Mouse (Mus musculus) kidney, postnatal 14 days (tissue): Measurements from ENCODE around the gene Srp72.
"Not testable (repeated sequence)": the region's sequence is repeated elsewhere in the genome, so short reads cannot be mapped to it uniquely, and the experiment has no call there.

Source experiments
- DNase-seq: peaks from one replicate; pipeline ENCODE4 v3.0.0; 2022; ENCODE audit warnings: mixed read lengths

Srp72 gene

DNA sequence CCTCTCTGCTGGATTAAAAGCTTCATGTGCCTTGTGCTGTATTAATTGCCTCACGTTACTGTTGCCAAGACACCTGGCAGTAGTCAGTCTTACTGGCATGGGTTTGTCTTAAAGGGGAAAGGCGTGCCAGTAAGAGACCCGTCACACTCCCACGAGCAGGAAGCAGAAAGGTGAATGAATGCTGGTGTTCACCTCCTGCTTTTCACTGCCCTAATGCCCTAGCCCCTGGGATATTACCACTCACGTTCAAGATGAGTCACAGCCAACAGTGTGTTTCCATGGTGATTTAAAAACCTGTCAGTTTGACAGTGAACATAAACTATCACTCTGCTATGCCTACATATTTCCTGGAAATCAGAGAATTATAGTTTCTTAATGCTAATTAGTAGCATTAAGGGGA, 5.2 kb upstream of the Srp72 start:
- no peak for DNase-seq

DNA sequence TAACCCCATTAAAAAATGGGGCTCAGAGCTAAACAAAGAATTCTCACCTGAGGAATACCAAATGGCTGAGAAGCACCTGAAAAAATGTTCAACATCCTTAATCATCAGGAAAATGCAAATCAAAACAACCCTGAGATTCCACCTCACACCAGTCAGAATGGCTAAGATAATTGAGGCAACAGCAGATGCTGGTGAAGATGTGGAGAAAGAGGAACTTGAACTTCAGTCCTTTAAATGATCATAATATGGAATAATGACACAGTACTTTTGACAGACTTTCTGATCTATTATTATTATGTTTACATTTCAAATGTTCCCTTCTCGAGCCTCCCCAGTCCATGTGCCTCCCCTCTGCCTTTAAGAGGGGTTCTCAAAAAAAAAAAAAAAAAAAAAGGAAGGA, 3.4 kb upstream of the Srp72 start:
- DNase-seq: not testable (repeated sequence)

DNA sequence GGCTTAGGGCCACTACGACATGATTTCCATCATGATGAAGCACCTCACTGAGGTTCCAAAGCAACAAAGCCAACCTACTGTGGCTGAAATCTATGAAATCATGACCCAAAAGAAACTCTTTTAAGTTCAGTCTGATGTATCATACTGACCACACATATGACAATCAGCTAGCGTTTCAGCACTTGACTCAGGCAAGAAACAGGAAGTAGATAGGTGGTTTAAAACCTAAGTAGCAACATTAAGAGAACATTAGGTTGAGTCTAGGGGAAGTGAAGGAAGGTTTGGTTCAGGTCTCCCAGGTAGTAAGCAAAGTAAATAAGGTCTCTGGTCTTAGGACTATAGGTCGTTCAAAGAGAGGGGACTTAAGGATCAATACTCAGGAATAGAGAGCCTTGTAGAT, 995 bp upstream of the Srp72 start:
- DNase-seq: no peak

DNA sequence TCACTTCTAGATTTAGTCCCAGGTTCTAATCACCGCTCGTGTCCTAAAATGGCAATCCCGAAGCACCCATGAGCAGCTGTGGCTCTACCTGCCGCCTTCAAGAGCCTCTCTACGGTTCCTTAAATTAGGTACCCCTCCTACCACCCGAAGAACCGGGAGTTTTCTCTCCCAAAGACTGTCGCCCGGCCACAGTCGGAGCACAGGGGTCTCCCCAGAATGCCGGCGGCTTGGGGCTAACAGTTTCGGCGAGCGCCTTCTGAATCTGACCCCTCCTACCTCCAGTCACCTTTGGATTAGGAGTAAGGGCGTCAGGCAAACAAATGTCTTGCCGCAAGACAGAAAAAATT, 303 bp upstream of the Srp72 start:
- DNase-seq: no peak

DNA sequence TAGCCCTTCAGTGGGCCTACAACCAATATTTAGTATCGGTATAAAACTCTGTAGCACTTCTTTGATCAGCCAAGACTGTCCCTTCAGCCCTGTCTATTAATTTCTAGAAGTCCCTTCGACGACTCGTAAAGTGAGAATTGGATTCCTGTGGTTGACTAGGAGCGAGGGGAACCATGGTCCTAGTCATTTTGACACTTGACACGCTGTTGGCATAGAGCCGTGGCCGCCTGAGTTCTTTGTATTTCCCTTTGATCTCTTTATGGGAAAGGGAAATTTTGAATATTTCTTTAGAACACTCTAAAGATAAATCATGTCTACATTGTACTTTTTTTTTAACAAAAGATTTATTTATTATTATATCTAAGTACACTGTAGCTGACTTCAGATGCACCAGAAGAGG, 1.3 kb downstream of the Srp72 start:
- peak; percentile 16 for DNase-seq

DNA sequence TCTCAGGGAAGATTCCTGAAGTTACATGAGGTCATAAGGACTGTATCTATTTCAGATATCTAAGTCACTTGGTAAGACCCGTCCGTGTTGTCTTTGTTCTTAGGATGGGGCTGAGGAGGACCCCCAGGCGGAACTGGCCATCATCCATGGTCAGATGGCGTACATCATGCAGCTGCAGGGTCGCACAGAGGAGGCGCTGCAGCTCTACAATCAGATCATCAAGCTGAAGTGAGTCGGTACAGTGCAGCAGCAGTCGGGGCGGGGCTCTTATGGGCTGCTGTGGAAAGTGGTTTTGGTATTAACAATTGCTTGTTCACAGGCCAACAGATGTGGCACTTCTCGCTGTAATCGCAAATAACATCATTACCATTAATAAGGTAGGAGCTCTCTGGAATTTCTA, 9.5 kb downstream of the Srp72 start:
- no peak for DNase-seq

DNA sequence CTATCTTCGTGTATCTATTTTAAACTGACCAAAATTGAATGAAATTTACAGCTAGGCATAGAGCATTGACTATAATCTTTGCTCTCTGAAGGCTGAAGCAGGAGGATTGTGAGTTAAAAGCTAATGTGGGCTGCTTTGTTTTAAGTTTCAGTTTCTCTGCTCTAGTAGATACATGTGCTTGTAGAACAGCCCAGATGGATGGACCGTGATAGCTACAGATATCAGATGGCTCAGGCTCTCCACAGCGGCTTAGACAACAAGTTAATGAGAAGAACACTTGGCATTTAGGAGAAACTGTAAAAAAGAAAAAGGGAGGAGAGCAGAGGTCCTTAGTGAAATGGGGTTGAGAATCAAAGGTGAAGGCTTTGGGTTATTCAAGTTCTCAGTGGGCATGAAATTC, 16.3 kb downstream of the Srp72 start:
- no peak for DNase-seq

DNA sequence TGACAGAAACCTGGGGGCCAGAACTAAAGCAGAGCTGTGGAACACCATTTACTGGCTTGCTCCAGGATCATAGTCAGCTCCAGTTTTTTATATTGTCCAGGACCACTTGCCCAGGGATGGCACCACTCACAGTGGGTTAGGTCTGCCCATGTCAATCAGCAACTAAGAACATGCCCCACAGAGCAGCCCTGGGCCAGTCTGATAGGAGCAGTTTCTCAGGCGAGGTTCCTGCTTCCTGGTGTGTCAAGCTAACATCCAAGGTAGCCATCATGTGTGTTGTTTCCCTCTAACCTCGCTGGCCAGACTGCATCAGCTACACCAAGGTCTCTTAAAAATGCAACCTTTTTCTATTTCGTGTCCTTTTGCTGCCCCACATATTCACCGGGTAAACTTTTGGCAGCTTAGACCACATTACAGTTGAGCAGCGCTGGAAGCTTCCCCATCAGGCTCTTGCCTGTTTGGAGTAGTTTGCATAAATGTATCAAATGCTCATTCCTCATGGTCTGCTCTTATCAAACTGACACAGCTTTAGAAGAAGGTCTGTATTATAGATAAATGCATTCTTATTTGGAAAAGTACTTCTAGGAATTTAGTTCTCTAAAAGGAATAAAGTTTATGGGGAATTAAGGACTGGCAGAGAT, 18.8 kb downstream of the Srp72 start:
- no peak for DNase-seq

DNA sequence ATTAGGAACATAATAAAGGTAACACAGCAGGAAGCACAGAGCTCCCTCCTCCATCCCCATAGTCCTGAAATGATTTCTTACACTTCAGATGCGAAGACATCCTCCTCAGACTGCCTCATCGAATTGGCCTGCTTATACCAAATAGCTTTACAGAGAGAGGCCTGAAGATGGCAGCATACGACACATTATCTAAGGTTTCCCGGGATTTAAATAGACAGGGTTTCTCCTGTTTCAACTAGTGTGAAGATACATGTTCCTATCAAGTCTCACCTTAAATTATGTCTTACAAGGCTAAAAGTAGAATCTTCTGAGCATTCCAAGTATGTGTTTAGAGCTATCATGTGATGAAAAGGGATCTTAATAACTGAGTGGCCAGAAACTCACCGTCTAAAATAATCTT, 23.9 kb downstream of the Srp72 start:
- no peak for DNase-seq

DNA sequence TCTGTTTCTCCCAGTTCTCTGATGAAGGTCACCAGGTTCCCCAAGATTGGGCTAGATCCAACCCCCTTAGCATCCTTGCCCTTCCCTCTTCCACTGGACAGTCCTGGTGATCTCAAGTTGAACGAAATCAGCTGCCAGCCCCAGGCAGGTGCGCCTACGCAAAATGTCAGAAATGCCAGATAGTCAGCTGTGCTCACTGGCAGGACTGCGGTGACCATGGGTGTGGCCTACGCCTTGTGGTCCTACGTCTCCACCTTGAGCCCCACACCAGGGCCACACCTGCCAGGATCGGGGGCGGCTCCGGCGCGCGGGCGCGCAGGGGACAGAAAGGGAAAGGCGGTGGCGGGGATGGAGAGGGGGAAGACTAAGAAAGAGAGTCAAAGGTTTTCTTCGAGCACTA, 26.7 kb downstream of the Srp72 start:
- no peak for DNase-seq

DNA sequence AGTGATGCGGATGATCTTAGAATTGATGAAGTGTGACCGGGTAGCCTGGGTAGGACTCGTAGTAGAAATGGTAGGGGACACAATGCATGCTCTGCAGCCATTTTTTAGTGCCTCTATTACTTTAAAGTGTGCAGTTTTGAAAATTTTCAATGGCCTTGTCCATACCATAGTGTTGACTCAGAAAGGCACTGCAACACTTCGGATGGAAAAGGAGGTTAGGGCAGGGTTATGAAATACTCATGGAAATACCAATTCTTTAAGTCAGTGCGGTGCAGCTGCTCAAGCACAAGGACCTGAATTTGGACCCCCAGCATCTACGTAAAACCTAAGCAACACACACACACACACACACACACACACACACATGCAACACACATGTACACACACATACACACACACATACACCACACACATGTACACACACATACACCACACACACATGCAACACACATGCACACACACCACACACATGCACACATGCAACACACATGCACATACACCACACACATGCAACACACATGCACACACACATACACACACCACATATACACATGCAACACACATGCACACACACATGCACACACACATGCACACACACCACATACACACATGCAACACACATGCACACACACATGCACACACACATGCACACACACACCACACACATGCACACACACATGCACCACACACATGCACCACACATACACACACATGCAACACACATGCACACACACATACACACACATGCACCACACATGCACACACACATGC, 29.8 kb downstream of the Srp72 start, which contains the start of gene Arl9:
Arl9 (plus strand) TSS at position 5 of the 771 bp plus-strand sequence.
- no peak for DNase-seq

DNA sequence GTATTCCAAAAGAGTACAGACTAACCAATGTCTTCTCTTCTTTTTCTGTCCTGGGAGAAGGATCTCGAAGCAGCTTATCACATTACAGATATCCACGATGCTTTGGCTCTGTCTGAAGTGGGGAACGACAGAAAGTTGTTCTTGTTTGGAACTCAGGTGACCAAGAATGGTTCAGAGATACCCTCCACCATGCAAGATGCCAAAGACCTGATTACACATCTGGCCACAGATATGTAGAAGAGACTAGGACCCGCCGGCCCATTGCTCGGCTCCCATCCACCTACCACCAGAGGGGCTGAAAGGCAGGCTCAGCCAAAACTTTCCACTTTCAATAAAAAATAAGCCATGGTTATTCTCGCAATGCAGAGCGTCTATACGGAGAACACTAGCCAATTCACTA, 35.9 kb downstream of the Srp72 start:
- DNase-seq: no peak

DNA sequence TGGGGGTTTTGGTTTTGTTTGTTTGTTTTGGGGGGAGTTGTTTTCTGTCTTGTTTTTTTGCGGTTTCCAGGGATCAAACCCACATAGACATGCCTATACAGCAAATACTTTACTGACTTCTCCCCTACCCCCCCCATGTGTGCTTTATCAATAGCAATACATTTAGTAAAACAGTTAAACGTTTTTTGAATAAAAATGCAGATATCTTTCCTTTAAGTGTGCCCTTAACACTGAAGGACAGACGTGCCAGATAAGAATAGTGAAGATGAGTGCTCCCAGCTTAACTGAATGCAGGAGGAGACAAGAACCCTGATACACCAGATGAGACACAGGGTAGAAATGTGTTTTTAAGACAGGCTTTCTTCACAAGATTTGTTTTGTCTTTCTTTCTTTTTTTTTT, 36.6 kb downstream of the Srp72 start:
- DNase-seq: no peak

DNA sequence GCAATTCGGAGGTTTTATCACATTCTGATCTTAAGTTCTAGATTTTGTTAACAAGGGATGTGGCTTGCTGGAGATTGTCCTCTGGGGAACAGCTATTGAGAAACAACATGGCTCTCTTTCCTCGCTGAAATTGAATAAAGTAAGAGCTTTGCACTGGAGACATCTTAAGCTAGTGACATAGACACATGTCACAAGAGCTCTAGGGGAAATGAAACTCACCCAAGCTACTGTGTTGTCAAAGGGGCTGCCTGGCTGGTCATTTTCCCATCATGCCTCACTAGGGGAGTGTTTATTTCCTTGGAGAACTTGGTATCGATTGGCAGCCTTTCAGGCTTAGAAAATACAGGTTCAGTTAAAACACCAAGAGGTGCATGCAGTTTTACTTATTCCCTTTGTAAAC, 38.7 kb downstream of the Srp72 start:
- DNase-seq: no peak

DNA sequence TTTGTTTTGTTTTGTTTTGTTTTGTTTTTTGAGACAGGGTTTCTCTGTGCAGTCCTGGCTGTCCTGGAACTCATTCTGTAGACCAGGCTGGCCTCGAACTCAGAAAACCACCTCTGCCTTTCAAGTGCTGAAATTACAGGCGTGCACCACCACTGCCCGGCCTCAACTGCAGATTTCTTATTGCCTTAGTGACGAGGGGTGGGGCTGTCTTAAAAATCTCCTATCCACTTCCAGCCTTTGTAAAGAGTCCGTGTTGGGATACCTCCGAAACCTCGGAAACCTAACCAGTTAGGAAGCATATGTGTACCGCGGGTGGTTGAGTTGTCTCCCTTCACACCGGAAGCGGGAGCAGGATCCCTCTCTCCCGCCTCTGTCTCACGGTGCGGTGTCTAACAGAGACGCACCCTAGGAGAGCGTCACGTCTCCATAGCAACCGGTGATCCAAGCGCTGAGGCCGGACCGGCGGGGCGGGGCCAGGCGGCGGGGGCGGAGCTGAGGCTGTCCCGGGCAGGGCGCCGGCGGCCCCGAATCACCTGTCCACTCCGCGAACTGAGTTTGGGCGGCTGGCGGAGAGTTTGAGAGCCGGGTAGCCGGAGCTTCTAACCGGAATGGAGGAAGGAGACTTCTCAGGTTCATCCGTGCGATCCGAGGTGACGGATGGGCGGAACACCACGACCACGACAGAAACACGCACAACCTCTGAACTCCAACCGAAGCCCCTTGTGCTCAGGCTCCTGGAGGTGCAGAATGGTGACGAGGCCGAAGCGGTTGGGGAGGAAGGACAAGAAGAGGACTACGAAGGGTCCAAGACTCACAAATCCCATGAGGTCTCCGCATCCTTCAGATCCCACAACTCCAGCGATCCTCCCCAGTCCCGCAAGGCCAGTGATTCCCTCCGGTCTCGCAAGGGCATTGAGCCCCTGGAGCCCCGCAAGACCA, 41.3 kb downstream of the Srp72 start, which contains the start of gene Thegl:
Thegl (plus strand) TSS at position 480 of the 939 bp plus-strand sequence.
- peak; percentile 87 for DNase-seq

DNA sequence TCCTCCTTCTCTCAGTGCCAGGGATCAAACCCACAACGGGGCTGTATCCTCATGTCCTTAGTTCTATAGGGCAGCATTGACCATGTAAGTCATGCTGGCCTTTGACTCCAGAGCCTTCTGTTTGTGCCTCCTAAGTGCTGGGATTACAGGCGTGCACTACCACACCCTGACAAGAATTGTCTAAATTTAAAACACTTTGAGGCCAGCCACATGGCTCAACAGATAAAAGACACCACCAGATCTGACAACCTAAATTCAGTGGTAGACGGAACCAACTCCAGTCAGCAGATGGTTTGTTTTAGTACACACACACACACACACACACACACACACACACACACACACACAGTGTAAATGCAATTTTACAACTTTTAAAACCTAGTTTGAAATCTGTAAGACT, 53.6 kb downstream of the Srp72 start:
- DNase-seq: no peak

DNA sequence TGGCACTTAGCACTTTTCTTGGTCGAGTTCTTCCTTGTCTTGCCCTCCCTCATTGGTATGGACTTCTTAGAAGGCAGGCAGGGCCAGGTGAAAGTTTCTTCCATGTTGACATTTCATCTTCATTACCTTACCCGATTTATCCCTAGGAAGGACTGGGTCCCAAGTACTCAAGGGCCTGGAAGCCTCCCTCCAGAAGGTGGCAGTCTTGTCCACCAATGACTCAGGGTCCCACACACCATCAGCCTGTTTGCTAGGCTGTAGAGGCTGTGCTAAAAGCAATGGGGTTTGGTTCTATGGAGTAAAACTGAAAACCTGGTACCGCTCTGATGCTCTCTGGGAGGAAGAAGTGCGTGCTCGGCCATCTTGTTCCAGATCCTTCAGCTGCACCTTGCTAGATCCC, 55.3 kb downstream of the Srp72 start:
- peak; percentile 22 for DNase-seq

DNA sequence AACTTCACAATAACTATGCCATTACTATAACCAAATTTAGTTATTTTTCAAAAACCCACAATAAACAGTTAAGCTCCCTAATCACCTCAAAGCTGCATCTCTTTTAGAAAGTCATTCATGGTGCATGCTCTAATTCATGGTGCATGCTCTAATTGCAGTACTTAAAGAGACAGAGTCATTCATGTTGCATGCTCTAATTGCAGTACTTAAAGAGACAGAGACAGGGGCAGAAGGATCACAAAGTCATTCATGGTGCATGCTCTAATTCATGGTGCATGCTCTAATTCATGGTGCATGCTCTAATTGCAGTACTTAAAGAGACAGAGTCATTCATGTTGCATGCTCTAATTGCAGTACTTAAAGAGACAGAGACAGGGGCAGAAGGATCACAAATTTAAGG, 60.6 kb downstream of the Srp72 start:
- not testable (repeated sequence) for DNase-seq

DNA sequence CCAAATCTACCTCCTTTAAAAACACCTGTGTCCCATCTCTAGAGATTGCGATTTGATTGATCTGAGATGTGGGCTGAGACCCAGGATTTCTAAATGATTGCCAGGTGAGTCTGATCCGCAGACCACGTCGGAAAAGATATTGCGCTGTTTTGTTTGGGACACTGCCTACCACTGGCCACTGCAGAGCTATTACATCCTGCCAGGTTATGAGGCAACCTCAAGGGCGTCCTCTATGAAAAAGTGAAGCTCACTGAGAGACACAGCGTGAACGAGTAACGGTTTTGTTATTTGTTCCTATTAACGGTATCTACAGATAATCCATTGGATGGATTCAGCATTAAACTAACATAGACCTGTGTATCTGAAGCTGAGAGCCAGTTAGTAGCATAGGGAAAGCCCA, 64.0 kb downstream of the Srp72 start:
- DNase-seq: no peak

DNA sequence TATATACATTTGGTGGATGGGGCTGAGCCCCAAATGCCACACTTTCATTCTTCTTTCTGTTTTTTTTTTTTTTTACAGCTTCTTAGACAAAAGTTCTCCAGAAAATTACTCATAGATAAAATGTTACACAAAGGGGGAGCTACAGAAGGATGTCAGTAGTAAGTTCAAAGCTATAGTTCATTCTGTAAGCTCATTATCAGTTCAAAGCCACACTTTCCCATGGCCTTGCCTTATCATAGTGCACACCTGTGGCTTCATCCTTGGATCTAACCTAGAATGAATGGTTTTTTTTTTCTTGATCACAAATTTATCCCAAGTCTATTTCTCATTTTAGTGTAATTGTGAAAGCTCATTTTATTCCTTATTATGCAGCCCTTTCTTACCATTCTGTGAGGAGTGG, 64.9 kb downstream of the Srp72 start:
- no peak for DNase-seq

DNA sequence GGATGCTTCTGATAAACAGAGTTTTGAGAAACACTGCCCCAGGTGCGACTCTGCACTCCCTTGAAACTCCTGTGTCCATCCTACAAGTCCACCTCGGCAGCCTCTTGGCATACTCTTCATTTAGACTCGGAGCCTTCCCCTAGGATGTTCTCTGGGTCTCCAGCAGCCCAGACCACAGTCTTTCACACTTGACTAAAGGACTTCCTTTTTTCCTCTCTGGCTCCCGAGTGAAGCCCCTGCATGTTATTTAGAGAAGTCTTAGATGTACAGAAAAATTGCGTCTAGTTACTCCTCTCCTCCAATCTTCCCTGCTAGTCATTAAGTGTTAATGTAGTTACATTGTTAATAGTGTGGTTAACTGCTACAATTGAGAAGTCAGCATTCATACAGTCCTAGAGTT, 69.9 kb downstream of the Srp72 start:
- no peak for DNase-seq
